Mouse (Mus musculus) small intestine, adult 2 months (tissue): ENCODE measurements around the gene BC034090.

Experiments used
- CTCF ChIP-seq: fragments of 200-500 bp; IDR thresholded peaks from 2 replicates; pipeline ENCODE4 v1.5.1; 2012; ENCODE audit warnings: low read depth, mild to moderate bottlenecking, control low read depth, inconsistent platforms, low read length, moderate library complexity, mixed read lengths; ENCODE audit not compliant: insufficient replicate concordance, insufficient read length; ENCODE audit errors: extremely low read depth
- POLR2A ChIP-seq: fragments of 200-500 bp; IDR thresholded peaks from 2 replicates; pipeline ENCODE4 v1.6.1; 2012; ENCODE audit warnings: low read depth, mild to moderate bottlenecking, control low read depth, inconsistent platforms, low read length, moderate library complexity

GRCm38 (mm10) chr1:155251596-155251995 is 7.4 kb upstream of the BC034090 start:
- TF ChIP-seq POLR2A (no peak), CTCF (no peak)
